Mouse (Mus musculus) cerebellum, postnatal 25 days (tissue): Measurements from ENCODE around the gene Rnf5.

ENCODE experiments used
- DNase-seq, 2 experiments: peaks; one replicate each; pipeline ENCODE4 v3.0.0; 2021; ENCODE audit warnings: mixed read lengths in 2 of 2

Gene Rnf5

DNA sequence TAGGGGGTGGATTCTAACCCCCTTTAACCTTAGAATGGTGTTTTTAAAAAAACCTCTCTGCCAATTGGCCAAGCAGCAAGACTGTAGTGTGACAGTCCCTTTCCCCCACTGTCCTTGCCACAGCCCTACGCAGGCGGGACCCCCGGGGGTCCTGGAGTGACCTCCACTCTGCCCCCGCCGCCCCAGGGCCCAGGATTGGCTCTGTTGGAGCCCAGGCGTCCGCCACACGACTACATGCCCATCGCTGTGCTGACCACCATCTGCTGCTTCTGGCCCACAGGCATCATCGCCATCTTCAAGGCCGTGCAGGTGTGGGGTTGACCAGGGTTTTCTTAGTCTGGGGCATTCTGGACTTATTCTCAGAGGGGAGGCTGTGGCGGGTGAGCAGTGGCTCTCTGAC lies 28.2 kb upstream of the Rnf5 start:
- peak; percentile 66 to 70 for DNase-seq

DNA sequence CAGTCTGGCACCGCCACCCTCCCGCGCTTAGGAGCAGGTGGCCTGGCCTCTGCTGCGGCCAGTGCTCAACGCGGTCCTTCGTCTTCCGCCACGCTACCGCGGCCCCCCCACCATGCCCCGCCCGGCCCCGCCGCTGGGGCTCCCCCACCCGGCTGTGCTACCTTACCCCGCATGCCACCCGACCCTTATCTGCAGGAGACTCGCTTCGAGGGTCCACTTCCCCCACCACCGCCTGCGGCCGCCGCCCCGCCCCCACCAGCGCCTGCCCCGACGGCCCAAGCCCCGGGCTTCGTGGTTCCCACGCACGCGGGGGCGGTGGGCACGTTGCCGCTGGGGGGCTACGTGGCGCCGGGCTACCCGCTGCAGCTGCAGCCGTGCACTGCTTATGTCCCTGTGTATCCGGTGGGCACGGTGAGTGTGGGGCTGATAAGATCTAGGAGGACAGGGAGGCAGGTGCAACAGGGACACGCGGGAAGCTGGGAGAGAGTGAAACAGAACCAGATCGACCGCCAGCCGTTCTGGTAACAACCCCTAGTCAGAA lies 27.3 kb upstream of the Rnf5 start:
- peak; percentile 72 to 78 for DNase-seq

DNA sequence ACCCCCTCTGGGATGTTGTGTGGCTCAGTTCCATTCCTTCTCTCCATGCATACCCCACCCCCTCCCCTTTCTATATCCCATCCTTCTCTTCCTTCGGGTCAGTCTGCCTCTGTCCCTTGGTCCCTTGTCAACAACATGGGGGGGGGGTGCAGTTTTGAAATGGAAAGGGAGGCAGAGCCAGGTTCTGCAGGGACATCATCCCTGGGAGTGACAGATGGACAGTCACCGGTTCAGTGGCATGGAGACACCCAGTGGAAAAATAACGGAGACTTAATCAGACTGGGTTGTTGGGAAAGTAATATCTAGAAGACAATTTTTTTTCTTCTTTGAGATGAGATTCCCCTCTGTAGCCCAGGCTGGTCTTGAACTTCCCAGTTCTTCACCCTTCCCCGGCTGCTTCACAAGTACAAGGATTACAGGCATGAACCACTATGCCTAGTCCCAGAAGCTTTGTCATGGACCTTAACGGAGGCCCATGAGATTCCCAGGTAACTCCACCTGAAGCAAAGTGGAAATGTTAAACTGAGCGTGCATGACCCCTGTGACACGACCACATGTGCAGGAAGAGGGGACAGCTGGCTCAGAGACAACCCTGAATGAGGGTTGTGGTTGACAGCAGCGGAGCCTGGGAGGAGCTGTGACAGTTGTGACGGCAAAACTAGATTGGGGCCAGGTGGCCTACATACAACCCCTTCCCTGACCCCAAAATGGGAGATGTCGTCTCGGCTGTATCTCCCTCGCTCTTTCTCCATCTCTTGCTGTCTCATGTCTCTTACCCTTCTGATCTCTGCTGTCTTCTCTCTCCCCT lies 26.5 kb upstream of the Rnf5 start:
- DNase-seq = peak; percentile 71 to 83

DNA sequence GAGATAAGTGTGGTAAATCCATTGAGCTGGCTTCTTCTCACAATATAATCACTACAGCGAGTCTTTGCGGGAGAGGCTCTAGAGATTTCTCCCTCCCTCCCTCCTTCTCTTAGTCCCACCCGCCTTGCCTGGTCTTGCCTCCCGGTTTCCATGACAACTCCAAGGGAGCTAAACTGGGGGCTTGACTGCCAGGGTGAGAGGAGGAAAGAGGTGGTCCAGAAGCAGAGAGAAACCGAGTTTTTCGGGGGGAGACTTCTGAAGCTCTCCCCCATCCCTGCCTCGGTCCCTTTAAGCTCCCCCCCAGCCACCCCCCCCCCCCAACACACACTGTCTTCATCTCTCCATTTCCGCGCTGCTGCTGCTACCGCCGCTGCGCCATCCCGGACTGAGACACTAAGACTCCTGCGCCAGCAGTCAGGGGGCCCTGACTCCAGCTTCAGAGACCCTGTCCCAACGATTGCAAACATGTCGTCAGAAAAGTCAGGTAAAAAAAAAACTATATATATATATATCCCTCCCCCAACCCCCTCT lies 25.8 kb upstream of the Rnf5 start, which contains the start of gene Prrt1:
Gene Prrt1, plus strand, starts transcription at position 313 of the 531 bp plus-strand sequence.
- peak; percentile 73 to 75 for DNase-seq

DNA sequence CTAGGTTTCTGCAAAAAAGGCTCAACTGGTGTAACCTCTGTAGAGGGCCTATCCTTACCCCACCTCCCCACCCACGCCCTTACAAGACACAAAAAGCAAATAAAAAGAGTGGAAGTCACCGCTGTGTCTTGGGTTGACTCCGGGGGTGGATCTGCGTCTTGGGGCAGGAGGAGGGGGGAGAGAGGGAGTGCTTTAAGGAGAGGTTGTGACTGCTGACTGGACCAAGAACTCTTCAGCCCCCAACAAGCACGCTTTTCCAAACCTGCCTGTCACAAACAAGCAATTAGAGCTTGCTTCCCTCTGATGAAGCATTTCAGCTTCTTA lies 25.1 kb upstream of the Rnf5 start:
- DNase-seq = no peak

DNA sequence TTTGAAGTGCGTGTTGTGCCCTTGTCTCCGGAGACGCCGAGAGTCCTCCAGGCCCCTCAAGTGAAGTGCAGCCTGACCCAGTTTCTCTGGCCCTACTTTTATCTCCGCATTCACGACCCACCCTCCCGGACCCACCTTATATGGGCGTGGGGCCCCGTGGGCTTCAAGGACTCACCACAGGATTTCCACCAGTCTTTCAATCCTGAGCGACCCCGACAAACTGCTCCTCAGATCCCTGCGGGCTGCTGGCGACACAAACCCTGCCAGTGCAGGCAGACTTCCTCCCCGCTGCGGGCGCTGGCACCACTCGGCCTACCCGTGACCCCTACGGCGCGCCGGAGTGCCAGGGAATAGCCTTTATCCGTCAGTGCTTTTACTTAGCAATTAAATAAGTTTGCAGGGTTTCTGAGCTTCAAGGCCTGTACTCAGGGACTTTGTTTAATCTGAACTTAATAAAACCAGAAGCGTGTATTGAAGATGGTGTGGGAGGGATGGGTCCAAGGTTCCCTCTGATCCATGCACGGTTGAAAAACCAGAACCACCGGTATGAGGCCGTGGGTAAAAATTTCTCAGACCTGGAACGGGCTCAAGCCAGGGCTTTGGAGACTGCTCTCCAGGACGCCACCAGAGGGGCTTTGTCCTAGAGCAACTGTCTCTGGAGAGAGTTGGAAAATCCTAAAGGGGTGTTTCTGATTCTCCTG lies 24.6 kb upstream of the Rnf5 start, which contains the start of gene Ppt2:
Gene Ppt2, minus strand, starts transcription at position 568 of the 701 bp plus-strand sequence.
- peak; percentile 89 to 92 for DNase-seq

DNA sequence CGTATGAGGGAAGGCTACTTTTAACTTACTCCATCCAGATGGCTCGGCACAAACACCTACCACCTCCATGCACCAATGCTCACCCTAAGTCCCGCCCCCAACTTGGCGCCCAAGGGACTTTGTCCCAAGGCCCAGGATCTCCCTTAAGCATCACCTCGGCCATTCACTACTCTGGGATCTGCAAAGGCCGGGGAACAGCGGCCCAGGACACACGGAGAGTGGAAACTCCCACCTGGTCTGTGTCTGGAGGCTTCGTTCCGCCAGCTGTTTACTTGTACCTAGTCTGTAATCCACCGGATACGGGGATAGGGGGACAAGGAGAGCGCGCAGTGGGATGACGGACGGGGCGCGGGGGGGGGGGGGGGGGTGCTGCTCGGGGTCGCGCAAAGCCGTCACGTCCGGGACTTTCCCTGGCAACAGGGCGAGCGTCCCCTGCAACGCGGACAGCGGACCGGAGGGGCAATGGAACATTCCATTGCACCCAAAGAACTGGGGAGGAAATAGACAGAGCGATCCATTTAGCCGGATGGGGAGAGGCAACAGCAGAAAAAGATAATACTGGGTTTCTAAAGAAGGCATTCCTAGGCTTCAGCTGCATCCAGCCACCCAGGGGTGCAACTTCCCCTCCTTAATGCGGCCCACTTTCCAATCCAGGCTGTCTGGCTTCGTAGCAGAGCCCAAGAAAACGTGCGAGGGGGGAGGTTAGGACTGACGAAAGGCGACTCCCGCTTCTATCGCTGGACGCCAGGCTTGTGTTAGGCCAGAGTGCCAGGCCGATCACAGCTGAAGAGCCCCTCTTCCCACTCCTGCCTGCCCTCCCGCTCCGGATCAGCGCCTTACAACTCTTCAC lies 23.8 kb upstream of the Rnf5 start:
- DNase-seq = peak; percentile 87 to 92

DNA sequence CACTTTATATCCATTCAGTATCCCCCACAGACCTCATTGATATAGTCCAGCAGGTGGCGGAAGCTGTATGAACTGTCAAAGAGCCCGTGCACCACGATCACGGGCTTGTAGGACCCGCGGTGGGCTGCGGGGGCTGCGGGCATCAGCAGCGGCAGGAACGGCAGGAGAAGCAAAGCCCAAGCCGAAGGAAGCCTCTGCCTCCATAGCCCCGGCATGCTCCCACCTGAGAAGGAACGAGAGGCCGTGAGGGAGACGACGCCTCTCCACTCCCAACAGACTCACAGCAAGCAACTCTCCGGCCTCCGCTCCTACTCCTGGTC lies 23.2 kb upstream of the Rnf5 start:
- no peak for DNase-seq

DNA sequence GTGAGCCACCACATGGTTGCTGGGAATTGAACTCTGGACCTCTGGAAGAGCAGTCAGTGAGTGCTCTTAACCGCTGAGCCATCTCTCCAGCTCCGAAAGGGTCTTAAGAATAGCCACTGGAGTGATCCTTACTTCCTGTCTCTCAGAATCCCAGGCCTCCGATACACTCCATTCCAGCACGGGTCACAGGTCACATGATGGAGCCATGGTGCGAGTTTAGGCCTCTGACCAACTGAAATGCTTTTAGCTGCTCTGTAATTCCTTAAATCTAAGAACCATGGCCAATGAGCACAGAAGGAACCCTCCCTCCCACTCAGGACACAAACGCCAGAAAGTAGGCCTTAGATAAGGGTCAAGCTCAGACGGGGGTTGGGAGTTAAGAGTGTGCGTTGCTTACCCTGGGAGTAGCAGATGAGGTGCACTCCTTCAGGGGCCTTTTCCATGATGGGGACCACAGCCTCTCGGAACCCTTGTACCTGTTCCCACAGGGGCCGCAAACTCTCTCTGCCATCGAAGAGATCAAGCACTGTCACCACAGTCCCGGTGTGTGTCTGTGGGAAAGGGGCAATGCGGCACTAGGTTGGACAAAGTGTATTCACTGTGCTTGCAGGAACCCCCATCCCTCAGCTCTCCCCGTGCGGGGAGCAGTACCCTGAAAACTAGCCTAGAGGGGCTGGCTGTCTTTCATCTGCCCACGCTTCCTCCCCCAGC lies 22.7 kb upstream of the Rnf5 start:
- no peak for DNase-seq

DNA sequence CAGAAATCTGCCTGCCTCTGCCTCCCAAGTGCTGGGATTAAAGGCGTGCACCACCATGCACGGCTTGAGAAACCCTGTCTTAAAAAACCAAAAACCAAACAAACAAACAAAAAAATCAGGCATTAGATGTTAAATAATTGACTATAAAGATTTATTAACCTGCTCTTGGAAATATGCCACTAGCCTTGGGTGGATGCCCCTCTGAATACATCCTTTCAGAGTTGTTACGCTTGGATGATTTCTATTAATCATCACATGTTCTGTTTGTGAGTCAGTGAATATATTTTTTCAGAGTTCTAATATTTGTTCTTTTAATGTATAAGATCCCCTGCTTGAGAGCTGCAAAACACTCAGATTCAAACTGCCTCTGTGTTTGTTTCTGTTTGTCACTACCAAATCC lies 21.5 kb upstream of the Rnf5 start:
- no peak for DNase-seq

DNA sequence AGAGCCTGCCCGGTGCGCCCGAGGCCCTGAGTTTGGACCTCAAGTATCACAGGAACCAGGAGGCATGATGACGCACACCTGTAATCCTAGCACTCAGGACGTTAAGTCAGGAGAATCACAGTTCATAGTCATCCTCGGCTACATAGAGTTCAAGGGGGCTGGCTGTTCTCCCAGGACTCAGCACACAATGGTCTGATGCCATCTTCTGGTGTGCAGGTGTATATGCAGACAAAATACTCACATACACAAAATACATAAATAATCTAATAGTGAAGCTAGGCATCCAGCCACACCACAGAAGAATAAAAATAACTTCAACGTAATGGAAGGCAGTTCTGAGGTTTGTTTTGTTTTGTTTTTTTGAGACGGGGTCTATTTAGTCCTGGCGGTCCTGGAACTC lies 19.7 kb upstream of the Rnf5 start:
- DNase-seq = no peak

DNA sequence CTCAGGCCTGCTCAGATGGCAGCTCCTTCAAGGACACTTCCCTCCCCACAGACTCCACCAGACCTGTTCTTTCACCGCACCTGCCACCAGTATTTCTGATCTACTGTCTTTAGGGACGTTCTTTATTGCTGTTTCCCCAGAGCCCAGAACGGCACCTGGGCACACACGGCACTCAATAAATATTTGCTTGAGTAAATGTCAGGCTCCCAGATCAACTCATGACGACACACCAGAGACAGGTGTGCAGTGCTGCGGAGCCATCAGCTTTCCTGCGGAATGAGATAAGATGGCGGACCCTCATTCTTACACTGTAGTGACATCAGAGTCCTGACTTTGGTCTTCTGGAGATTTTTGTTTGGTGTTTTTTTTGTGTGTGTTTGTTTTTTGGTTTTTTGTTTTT lies 17.5 kb upstream of the Rnf5 start:
- DNase-seq = no peak

DNA sequence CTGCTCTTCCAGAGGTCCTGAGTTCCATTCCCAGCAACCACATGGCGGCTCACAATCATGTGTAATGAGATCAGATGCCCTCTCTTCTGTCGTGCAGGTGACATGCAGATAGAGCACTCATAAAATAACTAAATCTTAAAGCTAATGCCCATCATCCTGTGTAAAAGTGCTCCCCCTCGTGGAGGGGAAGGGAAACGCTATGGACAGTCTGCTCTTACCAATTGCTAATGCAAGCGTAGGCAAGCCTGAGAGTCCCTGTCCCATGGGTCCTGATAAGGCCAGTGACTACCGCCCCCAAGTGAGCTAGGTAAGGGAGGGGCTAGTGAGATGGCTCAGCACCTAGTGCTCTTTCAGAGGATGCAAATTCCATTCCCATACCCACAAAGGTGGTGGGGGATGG lies 15.5 kb upstream of the Rnf5 start:
- DNase-seq = peak; percentile 72 to 85

DNA sequence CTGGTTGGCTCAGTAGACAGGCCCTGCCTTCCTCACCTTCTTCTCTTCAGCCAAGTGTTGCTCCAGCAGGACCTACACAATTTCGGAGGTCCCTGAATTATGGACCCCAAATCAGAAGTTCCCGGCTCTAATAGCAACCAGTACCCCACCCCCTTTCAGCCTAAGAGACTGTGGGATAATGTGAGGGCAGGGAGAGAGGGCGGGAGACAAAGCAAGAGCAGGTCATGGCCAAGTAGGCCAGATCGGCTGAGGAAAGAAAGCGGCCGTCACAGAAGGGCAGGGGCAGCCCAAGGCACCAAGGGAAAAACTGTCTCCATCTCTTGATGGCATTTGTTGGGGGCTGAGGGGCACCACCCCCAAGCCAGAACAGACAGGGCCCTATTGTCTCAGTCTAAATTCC lies 12.4 kb upstream of the Rnf5 start, which contains the start of gene Egfl8:
Gene Egfl8, minus strand, starts transcription at position 101 of the 400 bp plus-strand sequence.
- DNase-seq = no peak

DNA sequence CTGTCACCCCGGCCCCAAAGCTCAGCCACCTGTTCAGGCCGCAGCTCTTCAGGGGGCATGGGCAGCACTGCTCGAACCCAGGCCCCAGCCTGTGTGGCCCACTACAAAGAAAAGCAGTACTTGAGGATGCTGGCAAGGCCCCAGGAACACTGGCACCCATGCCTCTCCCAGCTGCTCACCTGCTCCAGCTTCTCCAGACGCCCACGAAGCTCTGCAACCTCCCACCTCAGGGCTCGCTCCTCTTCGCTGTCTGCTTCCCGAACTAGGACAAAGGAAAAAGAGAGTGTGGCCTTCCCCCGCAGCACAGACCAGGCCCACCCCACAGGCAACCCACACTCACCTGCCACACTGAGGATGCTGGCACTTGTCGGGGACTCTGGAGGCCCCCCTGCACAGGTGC lies 10.3 kb upstream of the Rnf5 start:
- DNase-seq = no peak

DNA sequence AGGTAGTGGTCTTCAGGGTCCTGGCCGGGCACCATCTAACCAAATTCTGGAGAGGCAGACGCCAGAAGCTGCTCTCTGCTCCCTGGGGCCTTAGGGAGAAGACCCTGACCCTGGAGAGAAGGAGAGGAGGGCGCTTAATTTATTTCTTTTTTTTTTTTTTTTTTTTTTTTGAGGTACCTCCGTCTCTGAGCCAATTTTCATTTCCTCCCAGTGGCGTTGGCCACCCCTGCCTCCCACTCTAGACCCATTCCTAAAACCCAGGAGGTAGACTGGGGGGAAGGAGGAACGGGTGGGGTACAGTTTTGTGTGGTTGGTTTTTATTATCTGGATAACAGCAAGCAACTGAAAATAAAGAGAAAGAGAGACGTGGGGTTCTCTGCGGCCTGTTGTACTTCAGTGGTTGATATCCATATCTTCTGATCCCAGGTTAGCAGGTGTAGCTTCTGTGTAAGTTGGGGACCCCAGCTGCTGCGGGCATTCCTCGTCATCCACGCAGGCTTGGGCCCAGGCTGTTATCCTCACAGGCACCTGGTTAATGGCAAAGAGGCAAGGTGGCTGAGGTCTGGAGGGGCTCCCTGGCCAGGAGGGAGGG lies 9.7 kb upstream of the Rnf5 start:
- DNase-seq = no peak

DNA sequence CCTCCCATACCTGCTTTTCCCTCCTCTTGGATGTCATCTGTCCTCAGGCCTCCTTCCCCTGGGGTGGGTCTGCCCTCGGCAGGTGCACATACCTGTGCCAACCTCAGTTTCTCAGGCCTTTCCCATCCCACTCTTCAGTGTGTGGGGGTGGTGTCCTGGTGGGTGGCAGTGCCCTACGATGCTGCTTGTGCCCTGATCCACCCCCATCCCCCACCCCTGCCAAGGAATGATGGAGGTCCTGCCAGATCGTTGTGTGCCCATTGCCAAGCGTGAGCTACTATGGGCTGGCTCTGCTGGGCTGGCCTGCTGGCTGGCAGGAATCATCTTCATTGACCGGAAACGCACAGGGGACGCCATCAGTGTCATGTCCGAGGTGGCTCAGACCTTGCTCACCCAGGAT lies 7.6 kb upstream of the Rnf5 start:
- peak in 1 of 2 experiments; percentile 35 for DNase-seq

DNA sequence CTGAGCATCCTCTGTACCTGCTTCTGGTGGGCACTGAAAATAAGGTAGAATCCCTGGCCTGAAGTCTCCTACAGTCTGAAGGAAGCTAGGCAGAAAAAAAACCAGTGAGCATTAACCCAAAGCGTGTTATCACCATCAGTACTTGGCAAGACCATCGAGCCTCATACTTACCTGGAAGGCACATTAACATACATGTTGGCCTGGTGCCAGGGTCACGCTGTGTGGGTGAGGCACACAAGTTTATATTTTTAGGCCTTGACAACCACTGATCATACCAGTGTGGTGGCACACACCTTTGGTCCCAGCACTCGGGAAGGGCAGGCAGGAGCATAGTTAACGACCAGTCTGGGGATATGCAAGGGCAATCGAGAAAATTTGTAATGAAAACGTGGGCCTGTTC lies 4.5 kb upstream of the Rnf5 start:
- peak; percentile 42 to 71 for DNase-seq

DNA sequence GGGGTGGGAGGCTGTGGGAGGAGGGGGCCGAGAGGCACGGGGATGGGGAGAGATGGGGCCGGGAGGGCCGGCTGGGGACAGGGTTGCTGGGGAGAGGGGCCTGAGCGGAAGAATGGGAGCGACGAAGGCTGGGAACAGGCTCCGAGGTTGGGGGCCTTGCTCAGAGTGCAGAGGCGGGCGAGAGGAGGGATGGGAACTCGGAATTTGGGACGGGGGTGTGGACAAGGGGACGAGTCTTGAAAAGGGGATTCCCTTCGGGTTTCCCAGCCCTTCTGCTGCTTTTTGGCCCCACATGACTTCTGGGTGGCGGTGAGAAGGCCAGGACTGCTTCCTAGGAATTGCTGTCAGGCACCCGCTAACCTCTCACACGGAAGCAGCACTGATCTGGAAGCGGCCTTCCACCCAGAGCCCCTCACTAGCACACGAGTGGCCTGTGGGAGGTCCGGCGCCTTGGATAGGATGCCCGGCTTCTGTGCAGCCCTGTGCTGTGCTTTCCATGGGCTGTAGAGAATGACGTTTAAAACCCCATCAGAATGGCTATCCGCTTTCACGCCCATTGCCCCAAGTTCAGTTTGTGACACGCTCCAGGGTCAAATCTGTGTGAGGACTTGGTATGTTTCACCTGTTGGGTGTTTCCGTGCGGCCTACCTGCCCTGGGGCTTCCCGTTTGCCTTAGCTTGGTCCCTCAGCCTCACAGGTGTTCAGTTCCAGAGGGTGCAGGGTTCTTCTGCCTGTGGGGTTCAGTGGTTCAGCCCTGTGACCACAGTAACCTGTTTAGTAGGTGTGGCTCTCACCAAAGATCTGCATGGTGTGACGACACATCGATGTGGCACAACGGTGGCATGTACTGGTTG lies 2.9 kb upstream of the Rnf5 start:
- peak in 1 of 2 experiments; percentile 39 for DNase-seq

DNA sequence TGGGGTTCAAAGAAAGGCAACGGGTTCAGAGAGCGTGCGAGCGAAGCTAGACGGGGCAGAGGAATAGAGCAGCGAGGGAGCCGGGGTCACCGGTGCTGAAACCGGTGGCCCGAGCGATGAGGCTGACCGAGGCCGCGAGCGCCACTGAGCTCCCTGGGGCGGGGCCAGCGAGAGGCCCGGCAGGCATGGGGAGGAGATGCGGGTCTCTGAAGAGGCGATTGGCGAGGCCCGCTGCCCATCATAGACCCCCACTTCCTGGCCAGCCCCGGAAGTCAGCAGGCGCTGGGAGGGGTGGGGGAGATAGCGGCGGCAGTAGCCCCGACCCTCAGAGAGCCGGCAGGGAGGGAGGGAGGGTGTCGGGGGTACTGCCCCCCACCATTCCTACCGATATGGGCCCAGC lies 2.1 kb upstream of the Rnf5 start:
- peak; percentile 97 to 99 for DNase-seq
